ENCODE assay signal across 18 mouse cellular contexts in genomic region chr14:52097191-52097590, GRCm38 (mm10). TPM values are rescaled to one million over a fixed set of nuclear protein-coding genes. Genes with fewer than 3 reads are reported as not detected.
A peak's percentile ranks its signal among the peaks of the same experiment; 100 is the strongest.
DNase-seq lines count a peak whose midpoint lies in the region; TF ChIP-seq lines count a peak whose summit lies in the region.
"Not testable (repeated sequence)": the region's sequence is repeated elsewhere in the genome, so short reads cannot be mapped to it uniquely, and the experiment has no call there.
"Had no signal": no experiment of that assay in that cellular context is flagged by ENCODE, and none has a peak within 500 bp of the region (broad histone marks: within the 10 kb centered on the region; RNA-seq: fewer than 3 reads in every experiment).

No protein-coding gene starts in this region.

- TF ChIP-seq EP300 in CH12.LX (IDR thresholded peaks at IDR 0.05; ENCODE audit: low read length): not testable (repeated sequence)

- not testable (repeated sequence) for H3K9me3 ChIP-seq in CH12.LX (replicated peaks; ENCODE audit: low read length)

- peaks cover 0 to 58% of the 10 kb centered on the region in 2 experiments; a peak in 3 of 4 replicates for H3K4me1 ChIP-seq in CH12.LX (ENCODE audit: control insufficient read depth in 1 of 2, insufficient read depth in 2 of 2)

- not testable (repeated sequence) for TF ChIP-seq RAD21 in CH12.LX (IDR thresholded peaks at IDR 0.05; ENCODE audit: low read depth, low read length)

- TF ChIP-seq CTCF in CH12.LX (conservative IDR thresholded peaks at IDR 0.05 in 1 of 2, IDR thresholded peaks at IDR 0.05 in 1 of 2; ENCODE audit: low read depth in 2 of 2, low read length in 2 of 2): not testable (repeated sequence)

- in situ Hi-C loops in CH12.LX (cut with MboI; ENCODE audit: low pct_ligation_motif_present, low pct_unique_long_range_greater_than_20kb, low sequenced_read_pairs): not testable (repeated sequence)

- peaks cover 21 to 59% of the 10 kb centered on the region in 2 experiments for H3K36me3 ChIP-seq in CH12.LX (replicated peaks in 1 of 2; ENCODE audit: control insufficient read depth in 1 of 2, insufficient read depth in 1 of 2, low read length in 1 of 2)

- dilution Hi-C loops in CH12.LX (cut with MboI; ENCODE audit: extremely low pct_ligation_motif_present, extremely low pct_unique_long_range_greater_than_20kb, low sequenced_read_pairs): not testable (repeated sequence)

- H3K4me3 ChIP-seq in CH12.LX (replicated peaks in 1 of 3; ENCODE audit: low read depth in 2 of 3, low read length in 2 of 3, poor library complexity in 1 of 3): not testable (repeated sequence)

- H3K4me2 ChIP-seq in CH12.LX (ENCODE audit: insufficient read depth, low read depth, poor library complexity, severe bottlenecking): peak overlapping the region; percentile 57; the same call in 1 of the 2 replicates

- H3K27ac ChIP-seq in CH12.LX (ENCODE audit: insufficient read depth, low read depth): not testable (repeated sequence)

- not testable (repeated sequence) for TF ChIP-seq POLR2A in CH12.LX (IDR thresholded peaks at IDR 0.05; ENCODE audit: low read depth, low read length)

- not testable (repeated sequence) for H3K9ac ChIP-seq in CH12.LX (ENCODE audit: insufficient read depth, low read depth)

- DNase-seq in CH12.LX (ENCODE audit: extremely low read depth): not testable (repeated sequence)
- DNase-seq in heart, adult 11 months: peak; percentile 91

- peaks cover 83% of the 10 kb centered on the region for H3K79me2 ChIP-seq in CH12.LX (replicated peaks; ENCODE audit: control insufficient read depth, extremely low read depth, insufficient read depth, poor library complexity, severe bottlenecking)

- H3K27me3 ChIP-seq in CH12.LX (replicated peaks): not testable (repeated sequence)

RNA-seq across cellular contexts. Expression of gene Hnrnpc, which starts 6.6 kb away (rescaled TPM):
- total RNA-seq in CH12.LX (2012; rRNA removed) (274 and 325 TPM in 2 replicates), CH12.LX (2014; rRNA removed) (370 and 375 TPM in 2 replicates)
- 813 and 876 TPM in 2 replicates for polyA plus RNA-seq in CH12.LX (2012; ENCODE audit: insufficient read length, low read depth)

RNA-seq across cellular contexts. Expression of gene Rpgrip1, which starts 13.3 kb away (rescaled TPM):
- total RNA-seq in CH12.LX (2012; rRNA removed) (12.0 and 15.0 TPM in 2 replicates), CH12.LX (2014; rRNA removed) (6.7 and 7.3 TPM in 2 replicates)
- 33.7 and 41.8 TPM in 2 replicates for polyA plus RNA-seq in CH12.LX (2012; ENCODE audit: insufficient read length, low read depth)

RNA-seq across cellular contexts. Expression of gene Olfr221, which starts 54.9 kb away (rescaled TPM):
- total RNA-seq in CH12.LX (2012; rRNA removed) (not detected in 2 replicates), CH12.LX (2014; rRNA removed) (not detected in 2 replicates)
- not detected in 2 replicates for polyA plus RNA-seq in CH12.LX (2012; ENCODE audit: insufficient read length, low read depth)
- total RNA-seq: adrenal gland, adult 18-20 months; adrenal gland, adult 2 months; adrenal gland, adult 8-10 months; adrenal gland, postnatal 10 days; adrenal gland, postnatal 14 days; adrenal gland, postnatal 25 days; adrenal gland, postnatal 36 days; adrenal gland, postnatal 4 days; ES-E14; MEL had no signal
- polyA plus RNA-seq: activated CD4-positive, CD25-positive, alpha-beta regulatory T cell, adult 4 months; adrenal gland, adult 2 months; brain, embryonic 14.5 days; C2C12; CD4-positive, CD25-positive, alpha-beta regulatory T cell, adult 4 months; G1E; Patski had no signal
